Mouse (Mus musculus) intestine, postnatal 0 days (tissue): ENCODE measurements at regions not wholly inside any gene's neighbourhood (a gene's known extent, or its start where the extent isn't known, plus 50 kb on each side); places are given as distances from the start of the nearest gene placed in this dataset.

Source experiments
- ATAC-seq: fragments of 200-750 bp; cut with Nextera tagmentation; 2 replicates; pipeline ENCODE4 v1.8.0; 2017; ENCODE audit warnings: mild to moderate bottlenecking, moderate TSS enrichment, moderate library complexity
- H3K27ac ChIP-seq: fragments of 300-500 bp; sonication (generic); 2 replicates; pipeline ENCODE4 v1.5.1; 2014; ENCODE audit warnings: mild to moderate bottlenecking, low read depth, low read length, moderate library complexity
- H3K27me3 ChIP-seq: fragments of 300-500 bp; sonication (generic); replicated peaks from 2 replicates; pipeline ENCODE4 v1.6.1; 2014; ENCODE audit warnings: low read length, mixed read lengths; ENCODE audit not compliant: control insufficient read depth, insufficient read depth
- H3K36me3 ChIP-seq: fragments of 300-500 bp; sonication (generic); 2 replicates; pipeline ENCODE4 v1.6.1; 2014; ENCODE audit warnings: mild to moderate bottlenecking, moderate library complexity; ENCODE audit not compliant: control insufficient read depth, insufficient read depth
- H3K4me1 ChIP-seq: fragments of 300-500 bp; sonication (generic); replicated peaks from 2 replicates; pipeline ENCODE4 v1.6.1; 2014; ENCODE audit warnings: antibody characterized with exemption, low read length, mixed read lengths; ENCODE audit not compliant: control insufficient read depth, insufficient read depth
- H3K4me2 ChIP-seq: fragments of 300-500 bp; sonication (generic); replicated peaks from 2 replicates; pipeline ENCODE4 v1.6.1; 2014; ENCODE audit warnings: low read depth, mild to moderate bottlenecking, moderate library complexity
- H3K4me3 ChIP-seq: fragments of 300-500 bp; sonication (generic); 2 replicates; pipeline ENCODE4 v1.5.1; 2014; ENCODE audit warnings: low read depth, low read length
- H3K9ac ChIP-seq: fragments of 300-500 bp; sonication (generic); 2 replicates; pipeline ENCODE4 v1.6.1; 2014; ENCODE audit warnings: mild to moderate bottlenecking, low read depth, low read length
- H3K9me3 ChIP-seq: fragments of 300-500 bp; sonication (generic); 2 replicates; pipeline ENCODE4 v1.6.1; 2016; ENCODE audit warnings: mixed run types; ENCODE audit not compliant: control insufficient read depth
- CTCF ChIP-seq: sonication (generic); IDR thresholded peaks from 2 replicates; pipeline ENCODE4 v1.5.1; 2016; ENCODE audit warnings: low read depth, mild to moderate bottlenecking, control low read depth, antibody characterized with exemption, moderate library complexity
- WGBS: fragments of 180-500 bp; shearing (Covaris S2); extraction: QIAGEN DNeasy Blood & Tissue Kit; methylation state at CpG from one replicate; pipeline ENCODE4 v1.1.7; 2014; 5-methylcytosine and 5-hydroxymethylcytosine counted together

DNA sequence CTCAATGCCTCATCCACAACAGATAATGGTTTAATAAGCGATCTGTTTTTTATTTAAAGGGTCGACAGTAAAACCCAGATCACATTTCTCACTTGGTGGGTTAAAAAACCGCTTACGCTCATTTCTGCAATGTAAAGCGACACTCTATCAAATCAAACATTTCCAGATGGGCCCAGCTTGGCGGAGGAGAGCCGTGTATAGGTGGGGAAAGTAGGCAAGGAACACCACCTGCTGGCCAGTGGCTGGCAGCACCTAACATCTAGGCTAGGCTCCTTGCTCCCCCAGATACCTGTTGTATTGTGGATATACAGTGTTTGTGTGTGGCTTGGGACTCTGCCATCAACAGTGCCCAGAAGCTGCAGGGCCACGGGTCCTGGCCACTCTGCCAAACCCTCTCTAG is 50.1 kb upstream of the Ttc34 start:
- Histone ChIP-seq H3K9ac (no peak overlapping the region), H3K27me3 (no peaks in the 10 kb centered on the region), H3K4me2 (no peak overlapping the region), H3K36me3 (no peaks in the 10 kb centered on the region), H3K4me3 (no peak overlapping the region), H3K27ac (no peak overlapping the region), H3K4me1 (no peaks in the 10 kb centered on the region; the same call in 1 of the 2 replicates), H3K9me3 (no peaks in the 10 kb centered on the region)
- peak; percentile 62 for TF ChIP-seq CTCF
- no peak for ATAC-seq
- 62% methylated on average over 8 of the region's 8 CpGs for WGBS
